Mouse (Mus musculus) kidney, embryonic 16.5 days (tissue): ENCODE measurements around the gene Cyp21a1. TPM values are rescaled to one million over a fixed set of nuclear protein-coding genes. Genes with fewer than 3 reads are reported as not detected.
"Not testable (repeated sequence)": the region's sequence is repeated elsewhere in the genome, so short reads cannot be mapped to it uniquely, and the experiment has no call there.

Experiments
- ATAC-seq: fragments of 200-750 bp; cut with Nextera tagmentation; 2 replicates; pipeline ENCODE4 v1.8.0; 2017; ENCODE audit warnings: moderate TSS enrichment; ENCODE audit not compliant: low FRiP score, low TSS enrichment
- H3K27ac ChIP-seq: fragments of 300-500 bp; sonication (generic); 2 replicates; pipeline ENCODE4 v1.5.1; 2014; ENCODE audit warnings: low read length
- H3K27me3 ChIP-seq: fragments of 300-500 bp; sonication (generic); 2 replicates; pipeline ENCODE4 v1.6.1; 2014; ENCODE audit warnings: low read length, control low read depth, mixed read lengths; ENCODE audit not compliant: insufficient read depth
- H3K36me3 ChIP-seq: fragments of 300-500 bp; sonication (generic); 2 replicates; pipeline ENCODE4 v1.6.1; 2014; ENCODE audit warnings: low read length, control low read depth, mixed read lengths; ENCODE audit not compliant: insufficient read depth
- H3K4me1 ChIP-seq: fragments of 300-500 bp; sonication (generic); 2 replicates; pipeline ENCODE4 v1.6.1; 2014; ENCODE audit warnings: low read length, control low read depth, mixed read lengths; ENCODE audit not compliant: insufficient read depth
- H3K4me2 ChIP-seq: fragments of 300-500 bp; sonication (generic); replicated peaks from 2 replicates; pipeline ENCODE4 v1.6.1; 2014; ENCODE audit warnings: low read depth, low read length
- H3K4me3 ChIP-seq: fragments of 300-500 bp; sonication (generic); 2 replicates; pipeline ENCODE4 v1.5.1; 2014; ENCODE audit warnings: mild to moderate bottlenecking, low read length
- H3K9ac ChIP-seq: fragments of 300-500 bp; sonication (generic); replicated peaks from 2 replicates; pipeline ENCODE4 v1.6.1; 2014; ENCODE audit warnings: low read length
- H3K9me3 ChIP-seq: fragments of 300-500 bp; sonication (generic); 2 replicates; pipeline ENCODE4 v1.6.1; 2016; ENCODE audit warnings: low read length, control low read depth
- WGBS: fragments of 180-500 bp; shearing (Covaris S2); extraction: QIAGEN DNeasy Blood & Tissue Kit; methylation state at CpG from one replicate; pipeline ENCODE4 v1.1.7; 2014; 5-methylcytosine and 5-hydroxymethylcytosine counted together
- polyA plus RNA-seq: library from polyadenylated mRNA; unstranded; fragments of >200 nt; fragmentation: Nextera tagmentation; extraction: Ambion mirVana; gene quantifications from 2 replicates; pipeline ENCODE4 v1.2.1, GENCODE M21; 2015

Gene Cyp21a1
- polyA plus RNA-seq, 1 experiment from 2014 or later: 41.9 TPM

GRCm38 (mm10) chr17:34837464-34838324, 33.3 kb upstream of the Cyp21a1 start:
- peaks cover 33% of the 10 kb centered on the region for H3K36me3 ChIP-seq
- H3K27me3 ChIP-seq: no peaks in the 10 kb centered on the region
- peak overlapping the region; percentile 87 for H3K9ac ChIP-seq
- peak overlapping the region; percentile 78 for H3K27ac ChIP-seq
- peak overlapping the region; percentile 74 for H3K4me3 ChIP-seq
- peak overlapping the region; percentile 97 for H3K4me2 ChIP-seq
- ATAC-seq: peak; percentile 7; the same call in 1 of the 2 replicates
- H3K9me3 ChIP-seq: no peaks in the 10 kb centered on the region
- H3K4me1 ChIP-seq: peaks cover 16% of the 10 kb centered on the region
- WGBS: 21% methylated on average over 41 of the region's 43 CpGs

DNA sequence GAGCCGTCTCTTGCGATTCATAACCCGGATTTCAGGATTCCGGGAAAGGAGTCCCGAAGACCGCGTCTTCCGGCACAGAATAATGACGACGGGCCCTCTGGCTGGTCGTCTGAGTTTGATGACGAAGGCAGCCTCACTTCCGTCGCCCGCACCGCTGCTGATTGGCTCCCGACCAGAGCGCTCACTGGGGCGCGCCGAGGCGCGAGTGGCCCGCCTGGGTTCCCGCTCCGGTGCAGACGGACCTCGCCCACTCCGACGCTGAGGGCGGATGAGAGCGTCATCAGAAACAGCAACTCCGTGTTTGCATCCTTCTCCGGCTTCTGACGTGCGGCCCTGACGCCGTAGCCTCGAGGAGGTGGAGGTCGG, 32.5 kb upstream of the Cyp21a1 start, which contains the start of the genes Stk19 and Dxo:
Stk19 (minus strand) TSS at position 90 of the 366 bp plus-strand sequence.
Dxo (plus strand) TSS at position 164 of the 366 bp plus-strand sequence.
- under 1% methylated on average over 40 of the region's 40 CpGs for WGBS
- H3K27ac ChIP-seq: peak within 1 kb of the TSS; percentile 80
- H3K4me3 ChIP-seq: peak within 1 kb of the TSS; percentile 74
- peaks cover 16% of the 10 kb centered on the region for H3K4me1 ChIP-seq
- no peaks in the 10 kb centered on the region for H3K27me3 ChIP-seq
- H3K9ac ChIP-seq: peak within 1 kb of the TSS; percentile 87
- H3K36me3 ChIP-seq: peaks cover 33% of the 10 kb centered on the region
- H3K4me2 ChIP-seq: peak within 1 kb of the TSS; percentile 97
- peak; percentile 94 for ATAC-seq
- no peaks in the 10 kb centered on the region for H3K9me3 ChIP-seq

- peak overlapping the region; percentile 97 for H3K4me2 ChIP-seq
- peak overlapping the region; percentile 87 for H3K9ac ChIP-seq
- peak; percentile 67 for ATAC-seq
- H3K4me3 ChIP-seq: peak overlapping the region; percentile 74
- H3K4me1 ChIP-seq: peaks cover 16% of the 10 kb centered on the region
- no peaks in the 10 kb centered on the region for H3K27me3 ChIP-seq
- H3K9me3 ChIP-seq: no peaks in the 10 kb centered on the region
- peaks cover 31% of the 10 kb centered on the region for H3K36me3 ChIP-seq
- peak overlapping the region; percentile 80 for H3K27ac ChIP-seq
- 4% methylated on average over 45 of the region's 48 CpGs for WGBS
These were observed 31.9 kb upstream of the Cyp21a1 start for GRCm38 (mm10) chr17:34836155-34836855.

DNA sequence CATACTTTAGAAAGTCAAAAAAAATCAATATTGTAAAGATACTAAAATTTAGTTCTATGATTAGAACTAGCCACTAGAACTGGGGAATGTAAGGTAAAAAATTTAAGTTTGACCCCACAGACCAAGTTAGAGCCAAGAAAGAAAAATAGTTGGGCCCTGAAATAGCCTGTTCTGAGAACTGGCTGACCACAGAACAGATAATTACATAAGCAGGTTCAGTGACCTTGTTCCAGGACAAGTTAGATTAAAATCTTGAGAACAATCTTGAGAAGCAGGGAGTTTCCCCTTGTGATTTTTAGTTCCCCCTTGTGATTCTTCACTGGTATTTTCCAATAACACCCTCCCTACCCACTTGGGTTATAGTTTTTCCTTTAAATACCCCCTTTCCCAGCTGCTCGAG, 26.4 kb upstream of the Cyp21a1 start:
- not testable (repeated sequence) for ATAC-seq, H3K4me1 ChIP-seq, H3K4me3 ChIP-seq, H3K27me3 ChIP-seq, H3K4me2 ChIP-seq, H3K9ac ChIP-seq, H3K9me3 ChIP-seq, H3K27ac ChIP-seq
- peaks cover 52% of the 10 kb centered on the region for H3K36me3 ChIP-seq
- 82% methylated on average over 1 of the region's 1 CpGs for WGBS

GRCm38 (mm10) chr17:34814818-34815370, 10.5 kb upstream of the Cyp21a1 start:
- Histone ChIP-seq H3K4me1 (no peaks in the 10 kb centered on the region), H3K4me2 (no peak overlapping the region), H3K9ac (no peak overlapping the region), H3K4me3 (no peak overlapping the region), H3K36me3 (no peaks in the 10 kb centered on the region), H3K9me3 (no peaks in the 10 kb centered on the region), H3K27me3 (no peaks in the 10 kb centered on the region), H3K27ac (no peak overlapping the region)
- ATAC-seq: no peak
- 74% methylated on average over 7 of the region's 7 CpGs for WGBS

GRCm38 (mm10) chr17:34813747-34814146, 9.4 kb upstream of the Cyp21a1 start:
- WGBS: 67% methylated on average over 11 of the region's 12 CpGs
- H3K9me3 ChIP-seq, H3K36me3 ChIP-seq, H3K4me2 ChIP-seq, ATAC-seq, H3K4me3 ChIP-seq, H3K27ac ChIP-seq, H3K4me1 ChIP-seq, H3K27me3 ChIP-seq, H3K9ac ChIP-seq: not testable (repeated sequence)

DNA sequence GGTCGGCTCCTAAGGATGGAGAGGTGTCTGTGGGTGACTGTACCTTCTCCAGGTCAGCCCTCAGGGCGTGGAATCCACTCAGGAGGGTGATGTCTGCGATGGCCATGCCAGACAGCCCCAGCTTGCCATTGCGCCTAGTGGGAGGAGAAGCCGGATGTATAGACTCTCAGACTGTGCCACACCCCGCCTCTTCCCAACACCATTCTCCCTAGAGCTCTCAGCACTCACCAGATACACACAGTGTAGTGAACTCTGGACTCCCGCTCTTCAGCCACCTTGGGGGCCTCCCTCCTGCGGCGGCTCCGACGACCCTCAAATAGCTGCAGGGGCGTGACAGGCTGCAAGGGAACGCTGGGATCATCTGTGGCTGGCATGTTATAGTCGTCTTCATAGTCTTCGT, 6.9 kb upstream of the Cyp21a1 start:
- WGBS: 65% methylated on average over 15 of the region's 15 CpGs
- Histone ChIP-seq H3K4me2 (no peak overlapping the region), H3K27ac (no peak overlapping the region), H3K9ac (no peak overlapping the region), H3K4me3 (no peak overlapping the region), H3K36me3 (no peaks in the 10 kb centered on the region), H3K9me3 (no peaks in the 10 kb centered on the region), H3K4me1 (no peaks in the 10 kb centered on the region), H3K27me3 (no peaks in the 10 kb centered on the region)
- no peak for ATAC-seq

DNA sequence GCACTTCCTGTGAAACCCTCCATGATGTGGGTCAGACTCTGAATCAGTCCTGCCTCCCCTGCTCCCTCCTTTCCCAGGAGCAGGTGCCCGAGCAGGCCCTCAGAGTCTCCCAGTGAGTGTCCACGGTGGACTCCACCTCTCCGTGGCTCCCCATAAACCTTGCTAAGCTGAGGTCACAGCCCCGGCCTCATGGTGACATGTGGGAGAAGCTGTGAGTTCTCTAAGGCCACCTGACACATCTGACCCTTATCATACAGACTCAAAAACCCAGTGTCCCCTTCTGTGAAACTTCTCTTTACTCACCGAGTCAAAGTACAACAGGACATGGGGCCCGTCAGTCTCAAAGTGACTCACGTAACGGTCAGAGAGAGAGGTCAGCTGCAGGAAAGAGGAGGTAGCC, 6.5 kb upstream of the Cyp21a1 start:
- not testable (repeated sequence) for H3K9me3 ChIP-seq, H3K27me3 ChIP-seq, ATAC-seq, H3K4me3 ChIP-seq, H3K4me2 ChIP-seq, H3K27ac ChIP-seq, H3K36me3 ChIP-seq, H3K9ac ChIP-seq, H3K4me1 ChIP-seq
- 62% methylated on average over 7 of the region's 8 CpGs for WGBS

DNA sequence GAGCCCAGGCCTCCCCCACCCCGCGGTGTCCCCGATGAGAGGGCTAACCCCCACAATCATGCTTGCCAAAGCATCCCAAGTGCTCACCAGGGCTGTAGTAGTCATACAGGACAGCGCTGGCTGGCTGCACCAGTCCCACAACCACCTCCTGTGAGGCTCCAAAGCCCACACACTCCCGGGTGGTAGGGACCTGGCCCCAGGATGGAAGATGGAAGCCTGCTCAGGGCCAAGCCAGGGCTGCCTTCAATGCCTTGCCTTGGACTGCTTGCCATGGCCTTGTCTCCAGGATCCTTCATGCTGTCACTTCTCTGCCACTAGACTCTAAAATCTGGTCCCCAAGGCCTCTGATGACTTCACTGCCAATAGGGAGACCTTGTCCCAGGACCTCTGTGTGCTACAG, 6.0 kb upstream of the Cyp21a1 start:
- H3K27ac ChIP-seq, H3K4me1 ChIP-seq, H3K36me3 ChIP-seq, H3K27me3 ChIP-seq, H3K9me3 ChIP-seq, H3K9ac ChIP-seq, H3K4me2 ChIP-seq, H3K4me3 ChIP-seq, ATAC-seq: not testable (repeated sequence)
- 90% methylated on average over 5 of the region's 5 CpGs for WGBS
